Mouse (Mus musculus) adrenal gland, adult 18-20 months (tissue): ENCODE data around the gene Senp1. TPM values are rescaled to one million over a fixed set of nuclear protein-coding genes. Genes with fewer than 3 reads are reported as not detected.

Experiments used
- DNase-seq, 2 experiments: peaks; one replicate each; pipeline ENCODE4 v3.0.0; 2021 to 2022; ENCODE audit warnings: low spot score in 2 of 2
- total RNA-seq, 2 experiments: library from RNA; stranded (reverse); gene quantifications; 1 replicate in 1 of 2; 2 replicates in 1 of 2; pipeline ENCODE4 v1.2.3; 2021

Senp1 gene
- total RNA-seq, 2 experiments from 2014 or later: 16.3 to 16.9 TPM

DNA sequence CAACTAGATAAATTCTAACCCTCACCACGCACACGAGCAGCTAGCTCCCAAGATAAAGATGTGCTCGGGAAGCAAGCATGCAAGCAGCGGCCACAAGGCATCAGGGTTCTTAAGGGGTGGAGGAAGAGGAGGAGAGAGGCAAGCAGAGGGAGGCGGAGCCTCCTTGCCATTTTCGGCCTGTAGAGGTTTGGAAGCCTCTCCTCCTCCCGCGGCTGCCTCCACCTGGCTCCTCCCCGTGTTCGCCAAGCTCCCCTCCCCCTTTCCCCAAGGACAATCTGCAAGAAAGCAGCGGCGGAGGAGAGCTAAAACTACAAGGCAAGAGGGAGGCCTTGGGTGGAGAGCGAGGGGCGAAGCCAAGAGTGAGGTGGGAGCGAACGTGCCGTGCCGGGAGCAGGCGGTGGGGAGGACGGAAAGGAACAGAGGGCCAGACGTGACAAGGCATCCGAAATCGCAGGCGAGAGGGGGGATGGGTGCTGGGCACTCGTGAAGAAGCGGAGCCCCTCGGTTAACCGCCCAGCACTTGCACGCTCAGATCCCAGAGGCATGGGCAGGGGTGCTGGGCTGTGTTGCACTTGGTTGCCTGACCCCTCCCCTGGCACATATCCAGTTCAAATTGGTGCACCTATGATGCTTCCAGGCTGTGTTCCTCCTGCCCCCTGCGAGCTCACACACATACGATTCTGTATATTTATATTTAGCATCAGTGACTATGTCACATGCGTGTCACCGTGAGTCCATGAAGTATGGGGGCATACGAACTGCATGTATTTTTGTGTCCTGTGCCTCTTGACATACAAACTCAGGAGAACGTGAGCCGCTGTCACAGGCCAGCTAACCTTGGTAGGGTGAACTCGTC is 15.0 kb upstream of the Senp1 start:
- DNase-seq: peak; percentile 66 to 80

DNA sequence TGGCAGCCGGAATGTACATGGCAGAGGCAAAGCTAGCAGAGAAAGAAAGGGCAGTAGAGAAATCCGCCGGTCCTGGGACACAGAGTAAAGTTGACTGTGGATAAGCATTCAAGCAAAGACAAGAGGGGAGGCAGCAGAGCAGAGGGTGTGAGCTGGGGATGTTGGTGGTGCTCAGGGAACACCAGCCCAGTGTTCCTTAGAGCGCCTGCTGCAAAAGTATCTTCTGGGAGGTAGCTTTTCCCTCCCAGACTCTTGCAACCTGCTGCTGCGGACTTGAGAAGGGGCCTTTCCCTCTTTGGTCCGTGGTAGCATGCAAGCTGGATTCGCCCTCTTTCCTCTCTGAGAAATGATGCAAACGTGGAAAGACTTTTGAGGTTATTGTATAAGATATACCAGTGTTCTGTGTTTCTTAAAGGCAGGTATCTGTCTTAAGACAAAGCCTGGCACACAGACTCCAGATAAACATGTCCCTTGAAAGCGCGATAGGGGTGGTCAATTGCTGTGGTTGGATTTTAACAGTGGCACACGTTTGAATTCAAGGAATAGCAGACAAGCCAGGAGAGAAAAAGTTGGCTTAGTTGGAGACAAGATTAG is 14.3 kb upstream of the Senp1 start:
- no peak for DNase-seq

DNA sequence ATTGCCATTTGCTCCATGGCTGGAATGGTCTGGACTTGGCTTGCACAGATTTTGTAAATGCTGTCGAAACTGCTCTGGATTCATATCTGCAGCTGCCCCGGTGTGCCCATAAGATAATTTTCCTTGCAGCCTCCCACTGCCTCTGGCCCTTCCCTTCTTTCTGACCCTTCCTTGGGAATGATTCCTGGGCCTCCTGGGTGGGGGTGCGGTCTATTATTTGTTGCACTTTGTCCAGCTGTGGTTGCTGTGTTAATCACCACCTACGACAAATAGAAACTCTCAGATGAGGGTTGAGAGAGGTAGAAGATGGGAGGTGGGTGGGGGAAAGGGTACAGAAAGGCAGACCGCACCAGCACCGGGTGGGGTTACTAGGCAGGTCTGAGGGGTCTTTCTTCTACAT is 13.7 kb upstream of the Senp1 start:
- DNase-seq: no peak

DNA sequence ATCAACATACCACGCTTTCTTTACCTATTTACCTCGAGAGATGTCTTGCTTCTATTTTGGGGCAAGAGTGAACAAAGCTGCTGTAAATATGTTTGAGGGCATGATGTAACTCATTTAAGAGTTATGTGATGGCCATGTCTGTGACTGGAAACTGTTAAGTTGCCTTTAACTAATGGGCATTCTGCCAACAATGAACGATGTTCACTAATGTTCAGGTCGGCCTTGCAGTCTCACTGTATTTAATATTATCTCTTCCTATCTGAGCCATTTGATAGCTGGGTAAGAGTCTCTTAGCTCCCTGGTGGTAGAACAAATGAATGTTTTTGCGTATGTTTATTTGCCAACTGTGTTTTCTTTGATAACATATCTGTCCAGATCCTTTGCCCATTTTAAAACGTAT is 13.0 kb upstream of the Senp1 start:
- DNase-seq: no peak

DNA sequence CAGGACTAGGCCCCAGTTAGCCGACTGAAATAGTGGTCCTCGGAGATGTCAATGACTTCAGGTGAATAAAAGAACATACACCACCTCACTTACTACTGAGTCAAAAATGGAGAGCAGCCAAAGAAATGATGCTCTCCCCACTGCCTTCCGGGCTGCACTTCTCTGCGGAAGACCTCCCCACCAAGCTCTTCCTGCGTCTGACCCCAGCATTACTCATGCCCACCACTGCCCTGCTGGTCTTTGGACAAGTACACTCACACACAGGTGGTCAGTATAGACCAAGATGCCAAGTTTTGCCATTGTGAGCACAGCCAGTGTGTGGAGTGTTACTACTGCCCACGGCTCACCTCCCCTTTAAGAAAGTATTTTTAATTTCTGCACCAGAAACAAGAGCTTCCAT is 8.9 kb upstream of the Senp1 start:
- no peak for DNase-seq

DNA sequence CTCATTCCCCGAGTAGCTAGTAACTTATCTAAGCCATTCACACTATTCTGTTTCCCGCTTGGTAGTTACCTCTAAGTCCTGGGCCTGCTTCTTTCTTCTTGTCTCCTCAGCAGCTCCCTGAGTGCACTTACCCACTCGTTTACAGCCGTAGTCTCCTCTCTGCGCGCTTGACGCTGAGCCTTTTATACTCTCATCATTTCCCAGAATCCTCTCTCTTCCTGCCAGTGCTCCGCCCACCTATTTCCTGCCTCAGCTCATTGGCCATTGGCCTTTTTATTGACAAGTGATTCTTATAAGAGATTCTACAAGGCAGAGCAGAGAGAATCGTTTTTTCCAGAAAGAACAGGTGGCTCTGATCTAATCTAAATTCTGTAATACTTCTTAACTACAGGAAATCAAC is 5.0 kb upstream of the Senp1 start:
- no peak for DNase-seq

DNA sequence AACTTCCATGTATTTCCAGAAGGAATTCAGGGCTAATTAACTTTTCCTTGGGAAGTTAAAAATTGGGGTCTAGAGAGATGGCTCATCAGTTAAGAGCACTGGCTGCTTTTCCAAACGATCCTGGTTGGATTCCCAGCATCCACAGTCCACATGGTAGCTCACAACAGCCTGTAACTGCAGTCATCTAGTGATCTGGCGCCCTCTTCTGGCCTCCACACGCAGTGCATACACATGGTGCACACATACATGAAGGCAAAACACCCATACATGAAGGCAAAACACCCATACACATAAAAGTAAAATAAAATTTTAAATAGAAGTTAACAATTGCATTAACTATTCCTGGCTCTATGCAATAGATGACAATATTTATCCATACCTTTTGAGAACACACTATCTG is 3.4 kb upstream of the Senp1 start:
- no peak for DNase-seq

DNA sequence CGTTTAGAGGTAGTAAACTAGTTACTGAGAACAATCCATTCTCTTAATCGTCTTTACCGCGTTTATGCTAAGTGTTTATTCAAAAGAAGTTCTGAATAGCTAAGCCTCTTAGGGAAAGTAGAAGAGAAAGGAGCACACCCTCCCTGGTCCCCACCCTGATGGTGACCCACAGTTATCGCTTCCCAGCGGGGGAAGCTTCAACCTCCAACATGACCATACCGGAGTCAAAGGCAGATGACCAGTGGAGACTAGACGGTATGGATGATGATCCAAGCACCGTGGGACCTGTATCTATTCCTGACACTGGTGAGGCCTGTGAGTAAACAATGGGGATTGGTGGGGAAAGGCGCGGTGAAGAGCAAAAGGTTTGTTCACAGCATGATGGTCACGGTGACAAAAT is 1.4 kb upstream of the Senp1 start:
- no peak for DNase-seq

DNA sequence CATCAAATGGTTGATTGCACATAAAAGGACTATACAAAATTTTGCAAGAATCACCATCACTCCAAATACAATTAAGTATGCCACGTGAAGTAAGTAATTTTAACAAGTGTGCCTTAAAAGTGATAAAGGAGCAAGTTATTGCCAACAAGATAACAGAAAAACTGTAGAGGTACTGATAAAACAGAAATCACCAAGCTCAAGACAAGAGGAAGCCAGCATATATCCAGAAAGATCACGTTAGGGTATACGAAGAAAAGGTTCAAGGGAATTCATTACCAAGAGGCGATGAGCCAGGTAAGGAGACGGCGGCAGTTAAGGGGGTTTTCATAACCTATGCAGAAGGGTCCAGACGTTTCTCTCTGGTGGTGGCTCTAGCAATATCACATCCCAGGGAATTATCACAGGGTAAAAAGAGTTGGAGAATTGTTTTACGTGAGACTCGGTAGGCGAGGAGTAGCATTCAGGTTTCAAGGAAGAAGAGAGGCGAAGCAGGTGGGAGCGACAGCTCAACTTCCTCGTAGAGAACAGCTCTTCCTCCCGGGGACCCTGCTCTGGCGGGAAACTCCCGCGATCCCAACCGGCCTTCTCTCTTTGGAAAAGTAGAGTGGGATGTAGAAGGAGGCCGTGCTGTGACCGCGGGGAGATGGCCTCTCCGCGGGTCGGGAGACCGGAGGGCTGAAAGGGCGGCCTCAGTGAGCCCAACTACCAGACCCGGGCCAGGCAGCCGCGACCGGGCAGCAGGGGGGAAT is 998 bp downstream of the Senp1 start, which contains the start of gene Pfkm:
Gene Pfkm (plus strand): TSS at position 218 of the 749 bp plus-strand sequence.
- DNase-seq: no peak

DNA sequence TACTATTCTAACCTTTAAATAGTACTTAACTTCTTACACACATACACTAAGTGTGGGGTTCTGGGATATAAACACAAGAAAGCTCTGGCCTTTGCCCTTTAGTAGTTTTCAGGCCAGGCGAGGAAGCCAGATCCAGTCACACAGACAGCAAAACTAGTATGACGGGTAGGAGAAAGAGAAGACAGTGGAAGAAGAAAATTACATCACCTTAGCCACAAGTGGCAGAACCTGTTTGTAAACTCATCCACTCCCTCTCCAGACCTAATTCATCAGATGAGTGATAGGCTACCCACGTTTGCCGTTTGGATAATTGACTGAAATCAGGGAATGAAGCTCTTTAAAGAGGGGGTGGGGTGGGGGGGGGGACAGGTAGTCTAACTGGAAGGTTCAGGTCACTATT is 1.7 kb downstream of the Senp1 start:
- no peak for DNase-seq

DNA sequence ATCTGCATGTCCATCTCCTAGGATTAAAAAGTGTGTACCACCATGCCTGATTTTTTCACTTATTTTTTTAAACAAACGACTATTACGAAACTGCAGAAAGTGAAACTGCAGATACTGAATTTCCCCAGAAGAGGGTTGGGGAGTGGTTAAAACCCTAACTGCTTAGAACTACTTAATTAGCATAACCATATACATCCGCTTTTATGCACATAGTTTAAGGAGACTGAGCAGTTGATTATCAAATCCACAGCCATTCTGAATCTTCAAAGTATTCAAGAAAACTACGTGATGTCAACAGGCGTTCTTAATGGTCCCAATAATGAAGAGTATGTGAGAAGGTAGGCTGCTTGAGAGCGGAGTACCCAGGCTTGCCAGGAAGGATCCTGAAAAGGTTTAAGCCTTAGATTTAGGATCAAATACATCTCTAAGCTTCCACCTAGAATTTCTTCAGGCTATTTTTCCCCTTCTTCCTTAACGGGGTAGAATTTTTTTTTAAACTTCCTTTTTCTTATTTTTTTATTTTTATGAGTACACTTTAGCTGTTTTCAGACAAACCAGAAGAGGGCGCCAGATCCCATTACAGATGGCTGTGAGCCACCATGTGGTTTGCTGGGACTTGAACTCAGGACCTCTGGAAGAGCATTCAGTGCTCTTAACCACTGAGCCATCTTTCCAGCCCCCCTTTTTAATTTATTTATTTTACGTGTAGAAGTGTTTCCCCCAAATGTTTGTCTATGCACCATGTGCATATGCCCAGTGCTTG is 3.9 kb downstream of the Senp1 start:
- peak; percentile 16 to 37 for DNase-seq

DNA sequence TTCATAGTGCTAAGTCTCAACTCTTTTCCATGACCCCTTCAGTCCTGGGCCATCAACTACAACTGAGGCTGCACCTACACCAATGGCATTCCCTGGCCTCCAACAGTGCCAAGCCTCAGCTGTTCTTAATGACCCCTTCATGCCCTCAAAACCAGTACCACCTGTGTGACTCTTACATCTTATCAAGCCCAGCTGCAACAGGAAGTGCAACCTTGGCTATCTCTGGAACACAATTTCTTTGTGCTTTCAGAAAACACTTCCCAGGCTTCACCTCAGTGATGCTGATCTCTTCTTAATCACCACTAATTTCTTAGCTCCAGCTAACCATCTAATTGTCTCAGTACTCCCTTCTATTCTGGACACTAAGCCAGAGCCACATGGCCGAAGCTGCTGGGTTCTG is 4.7 kb downstream of the Senp1 start:
- DNase-seq: no peak

DNA sequence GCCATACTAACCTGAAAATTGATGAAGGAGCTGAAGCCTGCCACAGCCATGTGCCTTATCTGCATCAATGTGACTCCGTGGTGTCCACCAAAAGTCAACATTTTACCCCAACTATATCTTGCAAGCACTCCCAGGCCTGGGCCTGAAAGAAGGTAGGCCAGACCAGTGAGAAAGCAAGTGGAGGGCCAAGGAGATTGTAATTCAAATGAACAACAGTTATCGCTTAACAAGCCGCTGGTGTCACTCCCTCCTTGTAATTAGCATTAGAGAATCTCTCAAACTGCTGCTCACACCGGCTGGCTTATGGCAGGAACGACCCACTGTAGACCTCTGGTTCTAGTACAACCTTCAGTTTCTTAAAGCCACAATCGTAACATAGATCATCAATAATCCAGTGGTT is 16.6 kb downstream of the Senp1 start:
- no peak for DNase-seq

DNA sequence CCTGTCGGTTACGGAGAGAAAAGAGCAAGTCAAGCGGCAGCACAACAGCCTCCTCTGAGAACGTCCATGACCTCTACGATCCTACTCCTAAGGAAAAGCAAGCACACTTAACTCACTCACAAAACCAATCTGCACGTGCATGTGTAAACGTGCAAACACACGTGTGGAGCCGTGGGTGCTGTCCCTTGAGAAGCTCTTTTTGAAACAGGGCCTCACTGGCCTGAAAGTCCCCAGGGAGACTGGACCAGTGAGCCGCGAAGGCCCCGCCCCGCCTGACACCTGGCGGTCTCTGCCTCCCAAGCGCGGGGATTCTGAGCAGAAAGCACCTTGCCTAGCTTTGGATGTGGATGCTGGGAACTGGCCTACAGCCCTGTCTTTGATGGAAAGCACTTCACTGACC is 18.5 kb downstream of the Senp1 start:
- DNase-seq: no peak

DNA sequence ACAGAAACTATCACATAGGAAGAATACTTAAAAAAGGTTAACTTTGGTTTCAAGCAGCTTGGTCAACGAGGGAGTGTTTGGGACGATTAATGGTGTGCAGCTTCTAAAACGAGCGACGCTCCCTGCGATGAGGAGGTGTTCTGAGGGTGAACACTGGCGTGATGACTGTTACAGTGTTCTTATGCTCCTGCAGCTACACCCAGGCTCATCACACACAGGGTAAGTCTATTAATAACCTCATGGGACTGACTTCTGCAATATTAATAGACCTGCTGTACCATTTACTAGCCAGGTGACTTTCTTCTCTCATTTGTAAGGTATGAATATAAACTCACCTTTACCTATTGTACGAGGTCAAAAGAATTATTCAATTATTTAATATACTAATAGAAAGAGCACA is 19.0 kb downstream of the Senp1 start:
- DNase-seq: no peak

DNA sequence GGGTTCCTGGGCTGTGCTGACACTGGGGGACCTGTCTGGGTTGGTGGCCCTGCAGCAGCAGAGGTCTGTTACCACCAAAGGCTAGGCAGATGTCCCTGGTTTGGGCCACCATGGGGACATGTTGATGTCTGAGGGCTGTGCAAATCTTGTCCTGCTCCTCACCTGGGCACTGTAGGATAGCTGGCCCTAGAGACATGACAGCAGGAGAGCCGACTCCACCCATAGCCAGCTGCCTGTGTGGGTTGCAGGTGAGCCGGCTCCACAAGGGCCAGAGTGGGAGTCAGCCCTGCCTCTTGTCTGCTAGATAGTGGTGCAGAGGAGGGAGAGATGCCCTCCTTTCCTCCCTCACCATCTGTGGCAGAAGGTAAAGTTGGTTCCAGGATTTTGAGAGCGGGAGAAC is 23.2 kb downstream of the Senp1 start:
- DNase-seq: no peak

DNA sequence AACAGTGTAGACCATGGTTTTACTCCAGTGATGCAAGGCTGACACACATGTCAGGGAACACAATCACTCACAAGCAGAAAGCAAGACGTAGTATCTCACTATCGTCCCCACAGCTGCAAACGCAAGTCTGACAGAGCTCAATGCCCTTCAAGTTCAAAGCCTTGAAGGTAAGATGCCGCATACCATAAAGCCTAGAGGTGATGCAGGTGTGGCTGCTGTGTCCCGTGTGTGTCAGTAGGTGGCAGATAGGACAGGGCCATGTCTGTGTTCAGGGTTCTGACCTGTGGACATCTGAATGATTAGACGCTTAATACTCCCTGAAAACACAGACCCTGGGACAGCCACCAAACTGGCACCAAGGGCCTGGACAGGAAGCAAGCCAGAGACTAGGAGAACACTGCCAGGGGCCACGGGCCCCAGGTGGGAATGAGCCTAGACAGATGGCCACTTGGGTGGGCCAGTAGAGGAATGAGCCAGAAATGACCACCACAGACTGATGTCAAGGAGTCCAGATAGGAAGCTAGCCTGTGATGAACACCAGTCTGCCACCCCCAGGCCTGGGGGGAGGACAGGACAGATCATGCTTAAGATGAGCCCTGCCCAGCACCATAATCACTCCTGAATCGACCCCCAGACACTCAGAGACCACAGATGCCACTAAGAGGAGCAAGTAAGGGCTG is 23.8 kb downstream of the Senp1 start:
- no peak for DNase-seq

DNA sequence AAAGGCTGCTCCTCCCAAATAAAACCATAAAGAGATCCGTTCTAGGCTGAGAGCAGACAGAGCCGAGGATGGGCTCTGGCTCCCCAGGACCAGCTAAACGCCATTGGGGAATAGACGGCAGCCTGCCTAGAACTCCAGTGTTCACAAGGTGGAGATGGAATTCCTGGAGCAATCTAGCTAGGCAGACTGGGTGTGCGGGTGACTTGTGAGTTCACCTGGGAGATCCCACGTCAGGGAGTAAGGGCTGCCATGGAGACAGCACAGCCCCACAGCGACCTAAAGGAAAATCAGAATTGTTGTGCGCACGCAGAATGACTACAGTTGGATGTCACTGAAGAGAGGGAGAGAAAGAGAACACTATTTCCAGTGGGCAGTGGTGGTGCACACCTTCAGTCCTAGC is 25.0 kb downstream of the Senp1 start:
- DNase-seq: no peak

DNA sequence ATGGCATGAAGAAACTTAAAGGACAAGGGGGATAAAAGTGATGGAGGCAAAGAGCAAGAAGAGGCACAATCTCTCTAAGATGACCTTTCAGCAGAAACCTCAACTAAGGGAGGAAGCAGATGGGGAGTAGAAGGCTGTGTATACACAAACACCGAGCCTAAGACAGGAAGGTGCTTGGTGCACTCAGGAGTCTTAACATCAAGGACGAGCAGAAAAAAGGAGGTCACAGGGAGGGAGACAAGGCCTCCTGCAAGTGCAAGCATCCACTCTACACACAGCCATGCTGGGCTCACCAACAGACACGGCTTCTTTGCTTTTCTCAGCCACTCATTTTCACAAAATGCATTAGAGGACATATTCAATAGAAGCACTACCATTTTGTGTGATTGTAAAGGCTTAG is 26.1 kb downstream of the Senp1 start:
- DNase-seq: no peak

DNA sequence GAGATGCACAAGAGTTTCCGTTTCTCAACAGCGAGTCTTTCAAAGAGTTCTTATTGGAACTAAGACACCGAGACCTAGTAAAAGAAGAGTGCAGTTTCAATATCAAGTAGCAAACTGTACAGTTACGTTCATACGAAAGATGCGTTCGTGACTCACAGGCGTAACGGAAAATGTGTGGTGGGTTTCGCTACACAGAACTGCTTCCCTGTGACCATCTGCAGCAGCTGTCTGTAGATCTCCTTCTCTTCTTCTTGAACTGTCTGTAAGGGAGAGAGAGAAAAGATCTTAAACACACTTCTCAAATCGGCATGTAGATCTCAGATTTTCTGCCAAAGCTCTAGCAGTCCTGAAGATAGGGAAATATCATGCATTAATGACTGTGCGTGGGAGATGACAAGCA is 26.9 kb downstream of the Senp1 start:
- no peak for DNase-seq

DNA sequence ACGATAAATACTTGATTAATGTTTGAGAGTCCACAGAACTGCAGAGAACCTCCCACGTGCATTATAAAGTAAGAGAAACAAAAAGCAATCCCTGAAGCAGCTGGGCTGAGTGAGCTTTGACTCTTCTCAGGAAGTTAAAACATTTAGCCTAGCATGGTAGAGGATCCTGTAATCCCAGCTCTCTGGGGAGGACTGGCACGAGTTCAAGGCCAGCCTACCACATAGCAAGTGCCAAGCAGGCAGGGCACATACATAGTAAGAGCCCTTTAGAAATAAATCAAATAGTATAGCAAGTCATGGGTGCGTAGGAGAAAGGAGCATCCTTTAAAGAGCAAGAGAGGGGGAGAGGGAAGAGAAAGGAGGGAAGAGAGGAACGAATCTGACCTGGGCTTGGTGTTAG is 27.7 kb downstream of the Senp1 start:
- peak; percentile 18 to 34 for DNase-seq
